Mouse (Mus musculus) frontal cortex, postnatal 36 days (tissue): ENCODE measurements around the gene Parp4.

Experiments
- DNase-seq, 2 experiments: peaks; one replicate each; pipeline ENCODE4 v3.0.0; 2022; ENCODE audit warnings: low spot score in 2 of 2

The Parp4 gene

DNA sequence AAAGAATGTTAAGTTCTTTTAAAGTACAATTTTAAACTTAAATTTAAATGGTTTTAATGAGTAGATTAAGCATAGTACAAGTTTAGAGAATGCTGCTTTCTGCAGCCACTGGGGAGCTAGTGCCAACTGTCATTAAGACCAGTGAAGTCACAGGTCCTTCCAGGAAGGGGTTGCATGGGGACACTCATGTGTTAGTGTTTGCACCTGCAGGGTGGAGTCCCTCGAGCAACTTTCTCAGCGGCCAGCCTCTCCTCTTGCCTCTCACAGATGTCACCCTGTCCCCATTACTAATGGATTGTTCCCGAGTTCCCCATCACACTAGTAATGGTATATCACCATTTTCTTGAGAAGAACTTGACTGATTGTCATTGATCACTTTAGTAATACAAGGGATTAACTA, 37.8 kb downstream of the Parp4 start:
- no peak for DNase-seq

DNA sequence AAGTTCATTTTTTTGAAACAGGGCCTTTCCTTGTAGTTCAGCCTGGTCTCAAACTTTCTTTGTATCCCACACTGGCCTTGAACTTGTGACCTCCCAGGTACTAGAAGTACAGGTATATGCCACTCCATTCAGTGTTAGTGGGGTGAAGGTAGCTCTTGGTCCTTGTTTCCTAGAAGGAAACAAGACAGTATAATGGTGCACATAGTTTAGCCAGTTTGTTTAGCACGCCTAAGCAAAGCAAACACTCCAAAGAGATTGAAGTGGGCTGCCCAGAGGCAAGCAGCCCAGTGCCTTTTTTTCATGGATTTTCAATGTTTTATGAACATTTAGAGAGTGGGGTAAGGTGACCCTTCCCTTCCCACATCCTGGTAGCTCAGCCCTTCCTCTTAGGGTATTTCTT, 42.1 kb downstream of the Parp4 start:
- DNase-seq = no peak

DNA sequence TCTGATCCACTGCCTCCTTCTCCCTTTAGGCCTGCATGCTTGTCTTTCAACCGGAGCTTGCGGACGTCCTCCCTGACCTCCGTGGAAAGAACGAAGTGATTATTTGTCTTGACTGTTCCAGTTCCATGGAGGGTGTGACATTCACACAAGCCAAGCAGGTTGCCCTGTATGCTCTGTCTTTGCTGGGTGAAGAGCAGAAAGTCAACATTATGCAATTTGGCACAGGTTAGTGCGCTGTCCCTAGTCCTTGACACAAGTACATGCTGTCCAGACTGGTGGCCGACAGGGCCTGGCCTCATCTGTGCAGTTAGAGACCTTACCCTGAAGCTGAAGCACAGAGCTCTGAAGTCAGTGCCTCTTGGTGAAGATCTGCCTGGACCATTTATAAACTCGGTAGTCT, 45.0 kb downstream of the Parp4 start:
- DNase-seq = no peak

- DNase-seq = no peak
Observed at GRCm38 (mm10) chr14:56626202-56626601, 50.8 kb downstream of the Parp4 start.

GRCm38 (mm10) chr14:56628336-56628735, 52.9 kb downstream of the Parp4 start:
- DNase-seq = peak; percentile 16 to 67

- DNase-seq = no peak
Observed at GRCm38 (mm10) chr14:56631109-56631508, 55.7 kb downstream of the Parp4 start.

GRCm38 (mm10) chr14:56647206-56647605, 71.8 kb downstream of the Parp4 start:
- DNase-seq = peak in 1 of 2 experiments; percentile 9

- no peak for DNase-seq
Observed at GRCm38 (mm10) chr14:56649448-56649847, 74.0 kb downstream of the Parp4 start.

- DNase-seq = peak; percentile 20 to 24
Observed at GRCm38 (mm10) chr14:56665651-56666050, 90.2 kb downstream of the Parp4 start.

GRCm38 (mm10) chr14:56666909-56667308, 91.5 kb downstream of the Parp4 start:
- DNase-seq = no peak

- peak; percentile 100 for DNase-seq
Observed at GRCm38 (mm10) chr14:56667969-56668802, 92.8 kb downstream of the Parp4 start, which contains the start of gene Mphosph8. Mphosph8 (plus strand) TSS chr14:56668248.

DNA sequence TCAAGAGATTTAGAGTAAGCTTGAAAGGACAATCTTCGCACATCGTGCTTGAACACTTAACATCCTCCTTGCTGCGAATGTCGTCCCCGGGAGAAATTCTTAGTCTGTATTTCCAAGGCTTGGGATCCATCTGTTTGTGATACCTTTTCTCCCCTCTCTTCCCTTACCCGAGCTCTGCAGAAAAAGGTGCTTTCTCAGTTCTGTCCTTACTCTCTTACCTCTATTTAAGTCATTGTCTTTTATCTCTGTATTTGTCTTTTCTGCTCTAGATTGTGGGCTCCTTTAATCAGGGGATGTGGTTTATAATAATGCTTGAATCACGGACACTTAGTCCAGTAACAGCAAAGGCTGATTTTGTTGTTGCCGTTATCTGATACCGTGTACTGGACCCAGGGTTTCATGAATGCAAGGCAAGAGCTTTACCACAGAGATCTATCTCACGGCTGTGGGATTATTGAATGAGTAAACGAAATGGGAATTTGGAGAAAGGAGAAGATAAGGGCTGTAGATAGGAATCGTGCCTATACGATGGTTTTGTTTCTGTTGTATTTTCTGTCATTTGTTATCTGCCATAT, 93.7 kb downstream of the Parp4 start:
- no peak for DNase-seq

- no peak for DNase-seq
Observed at GRCm38 (mm10) chr14:56685426-56685825, 110.0 kb downstream of the Parp4 start.

- no peak for DNase-seq
Observed at GRCm38 (mm10) chr14:56689116-56689515, 113.7 kb downstream of the Parp4 start.

GRCm38 (mm10) chr14:56689766-56690165, 114.3 kb downstream of the Parp4 start:
- no peak for DNase-seq

DNA sequence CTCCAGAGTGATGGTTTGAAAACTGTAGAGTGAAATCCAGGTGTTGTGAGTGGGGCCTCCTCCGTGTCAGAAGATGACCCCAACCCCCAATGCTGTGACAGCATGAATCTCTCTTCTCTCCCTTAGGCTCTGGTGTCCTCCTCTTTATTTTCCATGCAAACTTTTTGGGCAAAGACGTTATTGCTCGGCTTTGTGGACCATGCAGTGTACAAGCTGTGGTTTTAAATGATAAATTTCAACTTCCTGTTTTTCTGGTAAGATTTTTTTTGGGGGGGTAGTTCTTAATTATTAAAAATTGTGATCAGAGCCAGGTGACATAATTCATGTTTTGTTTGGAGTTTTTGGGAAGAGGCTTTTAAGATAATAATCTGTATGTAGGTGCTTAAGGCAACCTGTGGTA, 120.1 kb downstream of the Parp4 start:
- DNase-seq = no peak

GRCm38 (mm10) chr14:56697836-56698235, 122.4 kb downstream of the Parp4 start:
- DNase-seq = no peak

DNA sequence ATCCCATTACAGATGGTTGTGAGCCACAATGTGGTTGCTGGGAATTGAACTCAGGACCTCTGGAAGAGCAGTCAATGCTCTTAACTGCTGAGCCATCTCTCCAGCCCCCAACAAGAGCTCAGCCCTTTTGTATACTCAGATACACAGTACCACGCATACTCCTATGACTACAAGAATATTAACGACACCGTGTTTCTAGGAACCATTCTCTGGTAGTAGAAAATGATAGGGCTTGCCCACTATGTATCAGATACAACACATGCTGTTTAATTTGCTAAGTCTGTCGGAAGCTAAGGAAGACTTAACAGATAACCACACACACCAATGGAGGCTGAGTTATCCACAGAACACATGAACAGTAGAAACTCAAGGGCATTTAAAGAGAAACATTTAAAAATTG, 127.2 kb downstream of the Parp4 start:
- no peak for DNase-seq

- no peak for DNase-seq
Observed at GRCm38 (mm10) chr14:56705687-56706086, 130.3 kb downstream of the Parp4 start.
